ENCODE assay signal across 28 mouse cellular contexts in the genomic region with DNA sequence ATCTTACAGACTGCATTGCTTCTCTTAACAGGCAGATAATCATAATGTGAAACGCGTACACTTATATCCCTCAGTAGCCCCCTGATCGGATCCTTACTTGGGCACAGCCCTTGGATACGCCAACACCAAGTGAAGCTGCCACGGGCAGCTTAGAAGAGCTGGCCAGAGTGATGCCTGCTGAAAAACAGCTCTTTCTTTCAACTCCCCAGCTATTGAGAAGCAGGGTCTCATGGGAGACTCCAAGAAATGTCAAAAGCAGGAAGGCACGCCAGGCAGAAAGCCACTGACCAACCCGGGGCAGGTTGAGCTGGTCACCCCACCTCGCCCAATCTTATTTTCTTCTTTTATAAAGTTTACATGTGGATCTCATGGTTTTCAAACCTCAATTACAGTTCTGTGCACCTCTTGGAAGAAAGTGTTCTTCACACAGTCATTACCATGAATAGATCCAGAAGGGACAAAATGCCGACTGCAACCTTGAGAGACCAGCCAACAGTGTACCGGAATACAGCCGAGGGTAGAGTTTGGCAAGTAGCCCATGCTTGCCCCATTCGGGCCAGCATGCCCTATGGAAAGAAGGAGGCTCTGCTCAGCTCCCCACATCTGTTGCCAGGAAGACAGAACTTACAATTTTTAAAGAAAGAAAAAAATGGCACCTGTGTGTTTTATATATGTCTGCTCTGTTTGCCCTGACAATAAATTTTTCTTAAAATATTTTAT. TPM values are rescaled to one million over a fixed set of nuclear protein-coding genes. Genes with fewer than 3 reads are reported as not detected.
A peak's percentile ranks its signal among the peaks of the same experiment; 100 is the strongest.
DNase-seq lines count a peak whose midpoint lies in the region; ATAC-seq and TF ChIP-seq lines count a peak whose summit lies in the region.
"Had no signal": no experiment of that assay in that cellular context is flagged by ENCODE, and none has a peak within 500 bp of the region (broad histone marks: within the 10 kb centered on the region; RNA-seq: fewer than 3 reads in every experiment).

No protein-coding gene starts in this region.

- WGBS in forebrain, postnatal 0 days, result 71% methylated on average over 12 of the region's 12 CpGs
- WGBS in forebrain, embryonic 13.5 days, result 89% methylated on average over 12 of the region's 12 CpGs
- 73% methylated on average over 12 of the region's 12 CpGs for WGBS in heart, postnatal 0 days
- 81% methylated on average over 12 of the region's 12 CpGs for WGBS in heart, embryonic 12.5 days

- H3K27ac ChIP-seq in forebrain, postnatal 0 days (ENCODE audit: low read depth, low read length), result no peak overlapping the region
- no peak overlapping the region for H3K27ac ChIP-seq in forebrain, embryonic 13.5 days
- H3K27ac ChIP-seq in heart, postnatal 0 days (ENCODE audit: low read depth), result 0 out of 2 replicates have a peak overlapping the region, but pooled peaks have one; percentile 5
- H3K27ac ChIP-seq in heart, embryonic 12.5 days (ENCODE audit: poor library complexity, severe bottlenecking), result no peak overlapping the region; the same call in 1 of the 2 replicates
- peak overlapping the region; percentile 64; the same call in 1 of the 2 replicates for H3K27ac ChIP-seq in layer of hippocampus, adult 2 months
- H3K27ac ChIP-seq: embryonic facial prominence, embryonic 13.5 days; forebrain, embryonic 10.5 days; kidney, embryonic 15.5 days; limb, embryonic 13.5 days; lung, embryonic 15.5 days; neural tube, embryonic 13.5 days had no signal

- ATAC-seq in forebrain, postnatal 0 days, result peak; percentile 53; the same call in 1 of the 2 replicates
- no peak for ATAC-seq in forebrain, embryonic 13.5 days
- no peak for ATAC-seq in heart, postnatal 0 days (ENCODE audit: insufficient read depth, low read depth)
- no peak for ATAC-seq in heart, embryonic 12.5 days (ENCODE audit: insufficient number of reproducible peaks, low FRiP score)
- ATAC-seq: CD4-positive, CD25-positive, alpha-beta regulatory T cell, adult 4 months; forebrain, embryonic 16.5 days; midbrain, embryonic 16.5 days had no signal

- no peaks in the 10 kb centered on the region; the same call in 1 of the 2 replicates for H3K36me3 ChIP-seq in forebrain, postnatal 0 days (ENCODE audit: insufficient read depth)
- H3K36me3 ChIP-seq in forebrain, embryonic 13.5 days (ENCODE audit: poor library complexity, severe bottlenecking), result peaks cover 10% of the 10 kb centered on the region; the same call in 1 of the 2 replicates
- H3K36me3 ChIP-seq in heart, postnatal 0 days (replicated peaks; ENCODE audit: control insufficient read depth, insufficient read depth, low read length), result peaks cover 32% of the 10 kb centered on the region
- H3K36me3 ChIP-seq in heart, embryonic 12.5 days, result peaks cover 32% of the 10 kb centered on the region
- H3K36me3 ChIP-seq: forebrain, embryonic 10.5 days had no signal

- no peaks in the 10 kb centered on the region for H3K4me1 ChIP-seq in forebrain, postnatal 0 days (ENCODE audit: insufficient read depth)
- no peaks in the 10 kb centered on the region for H3K4me1 ChIP-seq in forebrain, embryonic 13.5 days
- H3K4me1 ChIP-seq in heart, postnatal 0 days (ENCODE audit: control insufficient read depth, insufficient read depth), result peaks cover 22% of the 10 kb centered on the region
- H3K4me1 ChIP-seq in heart, embryonic 12.5 days (replicated peaks), result peaks cover 22% of the 10 kb centered on the region
- H3K4me1 ChIP-seq: forebrain, embryonic 10.5 days; kidney, embryonic 15.5 days; neural tube, embryonic 13.5 days had no signal

- no peak overlapping the region for H3K4me2 ChIP-seq in forebrain, postnatal 0 days (ENCODE audit: low read depth)
- H3K4me2 ChIP-seq in forebrain, embryonic 13.5 days, result no peak overlapping the region
- H3K4me2 ChIP-seq in heart, postnatal 0 days (ENCODE audit: low read depth, low read length), result no peak overlapping the region
- no peak overlapping the region for H3K4me2 ChIP-seq in heart, embryonic 12.5 days
- H3K4me2 ChIP-seq: embryonic facial prominence, embryonic 13.5 days; heart, embryonic 11.5 days; kidney, embryonic 15.5 days; limb, embryonic 13.5 days; liver, embryonic 11.5 days; lung, embryonic 15.5 days; midbrain, embryonic 11.5 days; neural tube, embryonic 13.5 days had no signal

- DNase-seq in forebrain, postnatal 0 days, result no peak
- DNase-seq in heart, postnatal 0 days (ENCODE audit: low spot score), result no peak
- no peak for DNase-seq in layer of hippocampus, adult 2 months (ENCODE audit: low spot score in 2 of 2)
- no peak for DNase-seq in layer of hippocampus, adult 9-10 months (ENCODE audit: low spot score)
- DNase-seq: cerebellum, adult 18-20 months; gastrocnemius, postnatal 10 days; heart, postnatal 4 days; kidney, adult 18-20 months; kidney, postnatal 25 days; thymus, postnatal 4 days had no signal

- no peaks in the 10 kb centered on the region for H3K9me3 ChIP-seq in forebrain, postnatal 0 days (ENCODE audit: low read length)
- no peaks in the 10 kb centered on the region for H3K9me3 ChIP-seq in forebrain, embryonic 13.5 days (replicated peaks)
- H3K9me3 ChIP-seq in heart, postnatal 0 days (replicated peaks; ENCODE audit: control insufficient read depth, low read length), result no peaks in the 10 kb centered on the region
- no peaks in the 10 kb centered on the region for H3K9me3 ChIP-seq in heart, embryonic 12.5 days (replicated peaks)
- H3K9me3 ChIP-seq: embryonic facial prominence, embryonic 13.5 days; forebrain, embryonic 10.5 days; kidney, embryonic 15.5 days; limb, embryonic 13.5 days; lung, embryonic 15.5 days; neural tube, embryonic 13.5 days had no signal

- no peak overlapping the region for H3K9ac ChIP-seq in forebrain, postnatal 0 days
- H3K9ac ChIP-seq in forebrain, embryonic 13.5 days, result no peak overlapping the region
- no peak overlapping the region for H3K9ac ChIP-seq in heart, postnatal 0 days (replicated peaks; ENCODE audit: low read depth, low read length)
- no peak overlapping the region for H3K9ac ChIP-seq in heart, embryonic 12.5 days
- H3K9ac ChIP-seq: embryonic facial prominence, embryonic 13.5 days; kidney, embryonic 15.5 days; limb, embryonic 13.5 days; lung, embryonic 15.5 days; neural tube, embryonic 13.5 days had no signal

- TF ChIP-seq EP300 in heart, postnatal 0 days (IDR thresholded peaks at IDR 0.05; ENCODE audit: low read depth), result no peak

- H3K4me3 ChIP-seq in forebrain, postnatal 0 days (ENCODE audit: low read depth, low read length), result no peak overlapping the region
- no peak overlapping the region for H3K4me3 ChIP-seq in forebrain, embryonic 13.5 days
- no peak overlapping the region for H3K4me3 ChIP-seq in heart, postnatal 0 days (ENCODE audit: low read depth, low read length)
- H3K4me3 ChIP-seq in heart, embryonic 12.5 days, result no peak overlapping the region
- no peak overlapping the region for H3K4me3 ChIP-seq in layer of hippocampus, adult 2 months
- H3K4me3 ChIP-seq: embryonic facial prominence, embryonic 13.5 days; forebrain, embryonic 10.5 days; kidney, embryonic 15.5 days; limb, embryonic 13.5 days; lung, embryonic 15.5 days; myocyte; neural tube, embryonic 13.5 days had no signal

- no peaks in the 10 kb centered on the region for H3K27me3 ChIP-seq in forebrain, postnatal 0 days (ENCODE audit: insufficient read depth, low read length)
- H3K27me3 ChIP-seq in forebrain, embryonic 13.5 days, result no peaks in the 10 kb centered on the region
- no peaks in the 10 kb centered on the region for H3K27me3 ChIP-seq in heart, postnatal 0 days (ENCODE audit: control insufficient read depth, insufficient read depth, low read length)
- H3K27me3 ChIP-seq in heart, embryonic 12.5 days (replicated peaks), result no peaks in the 10 kb centered on the region
- H3K27me3 ChIP-seq: embryonic facial prominence, embryonic 13.5 days; kidney, embryonic 15.5 days; limb, embryonic 13.5 days; lung, embryonic 15.5 days had no signal

- TF ChIP-seq CTCF in forebrain, postnatal 0 days (IDR thresholded peaks at IDR 0.05; ENCODE audit: low read depth), result no peak
- no peak for TF ChIP-seq CTCF in heart, postnatal 0 days (IDR thresholded peaks at IDR 0.05; ENCODE audit: low read depth)
- TF ChIP-seq CTCF in layer of hippocampus, adult 2 months (conservative IDR thresholded peaks at IDR 0.05), result no peak

RNA-seq across cellular contexts. Expression of gene Ppp1r3c, which starts 7.6 kb away (rescaled TPM):
- total RNA-seq in forebrain, postnatal 0 days (2014; rRNA removed), result 28.2 and 28.6 TPM in 2 replicates
- 6.4 and 8.9 TPM in 2 replicates for polyA plus RNA-seq in forebrain, postnatal 0 days (2015; fragmentation: Nextera tagmentation; extraction: Ambion mirVana)
- 3.7 and 4.9 TPM in 2 replicates for polyA plus RNA-seq in forebrain, embryonic 13.5 days (2015; fragmentation: Nextera tagmentation; extraction: Ambion mirVana)
- total RNA-seq in heart, postnatal 0 days (2014; rRNA removed; ENCODE audit: low replicate concordance), result 35.1 and 56.9 TPM in 2 replicates
- polyA plus RNA-seq in heart, postnatal 0 days (2015; fragmentation: Nextera tagmentation; extraction: Ambion mirVana), result 39.0 and 44.6 TPM in 2 replicates
- 53.3 and 55.1 TPM in 2 replicates for polyA plus RNA-seq in heart, embryonic 12.5 days (2016; fragmentation: Nextera tagmentation; extraction: Ambion mirVana)
- 10 to 100 TPM; 54.8 to 70.0 TPM for total RNA-seq in layer of hippocampus, adult 2 months (2021)
- total RNA-seq: common myeloid progenitor, adult 5-6 weeks; granulocyte monocyte progenitor cell, adult 5-6 weeks; megakaryocyte progenitor cell, adult 5-6 weeks had no signal
- polyA plus RNA-seq: CD4-positive, CD25-positive, alpha-beta regulatory T cell, adult 4 months; myocyte had no signal

Comparison
In these comparisons a context has a peak if more than half of its experiments do, and no peak if none do; other contexts are left out.
1. H3K27ac ChIP-seq: peak in heart, postnatal 0 days (single experiment) and layer of hippocampus, adult 2 months (single experiment); none in forebrain, postnatal 0 days (single experiment), forebrain, embryonic 13.5 days (single experiment) and heart, embryonic 12.5 days (single experiment).